Mouse (Mus musculus) bone marrow, adult 2 months (tissue): ENCODE data around the gene Bri3bp. TPM values are rescaled to one million over a fixed set of nuclear protein-coding genes. Genes with fewer than 3 reads are reported as not detected.
A peak's percentile ranks its signal among the peaks of the same experiment; 100 is the strongest.
"Not testable (repeated sequence)": the region's sequence is repeated elsewhere in the genome, so short reads cannot be mapped to it uniquely, and the experiment has no call there.

Experiments
- H3K27ac ChIP-seq: fragments of 200-500 bp; 2 replicates; pipeline ENCODE4 v1.5.1; 2012; ENCODE audit warnings: low read depth, mild to moderate bottlenecking, control low read depth, inconsistent platforms, low read length; ENCODE audit not compliant: control insufficient read depth, poor library complexity, insufficient read depth
- H3K4me1 ChIP-seq: fragments of 200-500 bp; 2 replicates; pipeline ENCODE4 v1.6.1; 2011; ENCODE audit warnings: low read length; ENCODE audit not compliant: control insufficient read depth, insufficient read depth
- H3K4me3 ChIP-seq: fragments of 200-500 bp; replicated peaks from 2 replicates; pipeline ENCODE3; 2011; ENCODE audit warnings: mild to moderate bottlenecking, low read depth, low read length, control low read depth; ENCODE audit not compliant: control insufficient read depth
- CTCF ChIP-seq: fragments of 200-500 bp; IDR thresholded peaks from 2 replicates; pipeline ENCODE4 v1.5.1; 2011; ENCODE audit warnings: low read length, control low read depth; ENCODE audit not compliant: control insufficient read depth, insufficient read depth
- POLR2A ChIP-seq: fragments of 200-500 bp; IDR thresholded peaks from 2 replicates; pipeline ENCODE4 v1.6.1; 2011; ENCODE audit warnings: low read depth, mild to moderate bottlenecking, control low read depth, low read length, borderline replicate concordance; ENCODE audit not compliant: control insufficient read depth
- WGBS: fragments of 180-500 bp; shearing (Covaris S2); methylation state at CpG from one replicate; pipeline ENCODE4 v1.1.7; 2018; 5-methylcytosine and 5-hydroxymethylcytosine counted together
- polyA plus RNA-seq: library from polyadenylated mRNA; stranded (reverse); fragments of >200 nt; gene quantifications from 2 replicates; pipeline ENCODE4 v1.2.4, GENCODE M21; 2011; ENCODE audit warnings: low replicate concordance; ENCODE audit not compliant: missing spikeins, insufficient read depth, insufficient read length

Gene Bri3bp
- polyA plus RNA-seq, 1 experiment: 4.1 TPM

DNA sequence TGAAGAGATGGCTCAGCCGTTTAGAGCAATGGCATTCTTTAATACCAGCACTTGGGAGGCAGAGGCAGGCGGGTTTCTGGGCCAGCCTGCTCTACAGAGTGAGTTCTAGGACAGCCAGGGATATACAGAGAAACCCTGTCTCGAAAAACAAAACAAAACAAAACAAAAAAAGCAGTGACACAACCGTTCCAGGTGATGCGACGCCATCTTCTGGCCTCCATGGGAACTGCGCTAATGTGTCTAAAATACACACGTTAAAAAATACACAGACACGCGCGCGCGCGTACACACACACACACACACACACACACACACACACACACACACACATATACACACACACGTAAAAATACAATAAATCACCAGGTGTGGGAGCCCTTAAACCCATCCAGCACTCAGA, 7.0 kb upstream of the Bri3bp start:
- H3K27ac ChIP-seq: peak overlapping the region; percentile 53
- peak; percentile 17; the same call in 1 of the 2 replicates for TF ChIP-seq CTCF
- H3K4me1 ChIP-seq, H3K4me3 ChIP-seq: not testable (repeated sequence)
- 55% methylated on average over 15 of the region's 15 CpGs for WGBS

DNA sequence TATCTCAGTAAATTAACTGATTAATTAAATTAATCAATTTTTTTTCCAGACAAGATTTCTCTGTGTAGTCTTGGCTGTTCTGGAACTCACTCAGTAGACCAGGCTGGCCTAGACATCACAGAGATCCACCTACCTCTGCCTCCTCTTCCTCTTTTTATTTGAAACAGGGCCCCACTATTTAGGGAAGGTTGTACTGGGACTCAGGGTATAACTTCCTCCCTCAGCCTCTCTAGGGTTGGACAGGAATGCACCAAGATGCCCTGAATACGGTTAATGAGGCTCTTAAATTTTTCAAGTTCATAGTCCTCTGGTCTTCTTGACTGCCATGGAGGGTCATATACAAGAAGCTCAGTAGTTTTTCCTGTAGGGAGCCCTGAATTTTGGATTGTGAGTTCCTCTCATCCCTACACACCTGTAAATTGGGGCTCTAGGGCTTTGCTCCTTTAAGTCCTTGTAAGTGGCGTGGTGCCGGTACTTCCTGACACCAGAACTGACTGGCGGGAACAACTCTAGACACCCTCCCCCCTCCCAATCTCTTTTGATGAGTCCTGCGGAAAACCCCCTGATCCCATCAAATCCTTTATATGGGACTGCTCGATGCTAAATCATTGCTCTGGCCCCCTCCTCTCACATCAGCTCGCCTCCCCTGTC, 660 bp upstream of the Bri3bp start:
- Histone ChIP-seq H3K4me3 (peak overlapping the region; percentile 65), H3K4me1 (peaks cover 4% of the 10 kb centered on the region), H3K27ac (peak overlapping the region; percentile 5; the same call in 1 of the 2 replicates)
- 1% methylated on average over 7 of the region's 7 CpGs for WGBS
- TF ChIP-seq POLR2A (no peak), CTCF (no peak)

DNA sequence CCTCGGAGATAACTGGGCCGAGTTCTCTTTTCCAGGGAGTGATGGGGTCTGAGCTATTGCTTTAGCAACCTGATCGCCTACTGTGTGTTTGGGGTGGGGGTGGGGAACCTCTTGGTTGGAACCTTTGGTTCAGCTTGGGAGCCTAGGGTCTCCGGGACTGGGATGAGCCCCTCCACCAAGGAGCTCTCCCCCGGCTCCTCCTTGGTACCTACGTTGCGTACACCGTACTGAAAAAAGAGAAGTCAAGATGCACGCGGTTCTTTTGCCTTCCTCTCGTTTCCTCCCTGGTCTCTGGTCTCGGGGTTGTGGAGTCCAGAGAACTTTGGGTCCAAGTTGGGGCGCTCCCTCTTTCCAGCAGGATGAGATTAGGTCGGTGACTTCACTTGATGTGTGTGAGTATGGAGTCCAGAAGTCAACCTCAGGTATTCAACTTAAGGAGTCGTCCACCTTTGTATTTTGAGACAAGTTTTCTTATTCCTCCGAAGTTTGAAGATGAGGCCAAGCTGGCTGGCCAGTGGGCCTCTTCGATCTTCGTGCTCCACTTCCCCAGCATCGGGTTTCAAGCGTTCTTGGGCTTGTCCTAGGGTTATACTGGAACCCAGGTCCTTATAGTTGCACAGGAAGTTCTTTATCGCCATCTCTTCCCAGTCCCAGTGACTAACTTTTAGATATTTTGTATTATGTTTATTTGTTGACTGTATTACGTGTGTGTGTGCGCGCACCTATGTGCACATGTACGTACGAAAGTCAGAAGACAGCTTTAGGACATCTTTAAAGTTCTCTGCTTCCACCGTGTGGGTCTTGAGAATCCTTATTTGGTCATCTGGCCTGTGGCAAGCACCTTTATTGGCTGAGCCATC, 998 bp downstream of the Bri3bp start:
- WGBS: 15% methylated on average over 27 of the region's 27 CpGs
- H3K27ac ChIP-seq: peak overlapping the region; percentile 73
- peaks cover 5% of the 10 kb centered on the region for H3K4me1 ChIP-seq
- TF ChIP-seq POLR2A (no peak), CTCF (no peak)
- H3K4me3 ChIP-seq: peak overlapping the region; percentile 65

DNA sequence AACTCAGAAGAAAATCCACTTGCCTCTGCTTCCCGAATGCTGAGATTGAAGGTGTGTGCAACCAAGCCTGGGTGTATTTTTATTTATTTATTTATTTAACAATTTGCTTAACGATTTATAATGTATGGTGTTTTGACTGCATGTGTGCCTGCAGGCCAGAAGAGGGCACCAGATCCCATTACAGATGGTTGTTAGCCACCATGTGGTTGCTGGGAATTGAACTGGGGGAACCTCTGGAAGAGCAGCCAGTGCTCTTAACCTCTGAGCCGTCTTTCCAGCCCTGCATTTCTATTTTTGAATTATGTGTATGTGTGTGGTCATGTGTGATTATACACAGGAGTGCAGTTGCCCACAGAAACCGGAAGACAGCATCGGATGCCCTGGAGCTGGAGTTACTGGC, 2.0 kb downstream of the Bri3bp start:
- H3K4me1 ChIP-seq: peaks cover 5% of the 10 kb centered on the region
- peak; percentile 33; the same call in 1 of the 2 replicates for TF ChIP-seq CTCF
- no peak for TF ChIP-seq POLR2A
- WGBS: 68% methylated on average over 5 of the region's 5 CpGs

DNA sequence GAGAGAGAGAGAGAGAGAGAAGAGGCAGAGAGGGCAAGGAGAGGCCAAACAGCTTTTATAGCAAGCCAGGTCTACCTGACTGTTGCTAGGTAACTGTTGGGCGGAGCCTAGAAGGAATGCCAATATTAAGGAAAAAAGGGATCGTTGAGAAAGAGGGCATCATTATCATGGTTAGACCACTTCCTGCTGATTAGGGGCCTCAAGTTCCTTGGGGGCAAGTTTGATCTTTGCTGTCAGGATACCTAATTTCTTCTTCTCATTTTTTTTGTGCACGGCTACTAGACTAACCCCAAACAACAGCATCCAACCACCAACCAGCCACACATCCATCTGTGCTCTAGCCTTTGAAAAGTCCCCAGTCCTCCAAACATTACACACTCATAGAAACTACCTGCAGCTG, 2.5 kb downstream of the Bri3bp start:
- Histone ChIP-seq H3K4me1 (peaks cover 5% of the 10 kb centered on the region), H3K27ac (peak overlapping the region; percentile 30; the same call in 1 of the 2 replicates), H3K4me3 (no peak overlapping the region)
- TF ChIP-seq CTCF: no peak
- TF ChIP-seq POLR2A: no peak
- WGBS: 25% methylated on average over 3 of the region's 3 CpGs

More for the DNA sequence above, 2.0 kb downstream of the Bri3bp start:
- H3K4me3 ChIP-seq: no peak overlapping the region
- H3K27ac ChIP-seq: no peak overlapping the region

DNA sequence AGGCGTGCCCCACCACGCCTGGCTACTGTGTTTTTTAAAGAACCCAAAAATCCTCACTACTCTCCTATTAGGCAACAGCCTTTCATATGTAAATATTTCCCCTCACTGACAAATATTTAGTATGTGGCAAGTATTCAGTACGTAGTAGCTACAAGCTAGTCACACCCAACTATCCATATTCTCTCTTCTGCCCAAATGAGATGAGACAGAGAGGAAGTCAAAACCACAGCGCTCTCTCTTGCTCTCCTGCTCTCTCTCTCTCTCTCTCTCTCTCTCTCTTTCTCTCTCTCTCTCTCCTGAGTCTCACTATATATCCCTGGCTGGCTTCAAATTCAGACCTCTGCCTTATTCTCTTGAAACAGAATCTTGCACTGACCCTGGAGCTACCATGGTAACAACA, 3.2 kb downstream of the Bri3bp start:
- 25% methylated on average over 4 of the region's 4 CpGs for WGBS
- TF ChIP-seq CTCF: no peak
- no peak for TF ChIP-seq POLR2A
- H3K4me1 ChIP-seq: peaks cover 5% of the 10 kb centered on the region
- peak overlapping the region; percentile 30; the same call in 1 of the 2 replicates for H3K27ac ChIP-seq
- no peak overlapping the region for H3K4me3 ChIP-seq

DNA sequence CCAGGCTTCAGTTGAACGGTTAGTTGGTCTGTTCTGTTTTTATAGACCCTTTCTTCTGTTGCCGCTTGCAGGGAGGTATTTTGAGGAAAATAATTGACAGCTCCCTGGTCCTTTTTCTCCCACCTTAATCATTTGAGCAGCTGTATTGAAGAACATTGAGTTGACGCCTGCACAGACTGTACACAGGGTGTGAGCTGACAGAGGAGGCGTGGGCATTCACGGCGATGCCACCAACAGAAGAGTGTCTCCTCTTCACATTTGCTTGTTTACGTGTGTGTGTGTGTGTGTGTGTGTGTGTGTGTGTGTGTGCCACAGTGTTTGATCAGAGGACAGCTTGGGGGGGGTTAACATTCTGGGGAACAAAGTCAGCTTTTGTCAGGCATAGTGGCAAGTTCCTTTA, 5.0 kb downstream of the Bri3bp start:
- peaks cover 5% of the 10 kb centered on the region for H3K4me1 ChIP-seq
- 73% methylated on average over 7 of the region's 7 CpGs for WGBS

DNA sequence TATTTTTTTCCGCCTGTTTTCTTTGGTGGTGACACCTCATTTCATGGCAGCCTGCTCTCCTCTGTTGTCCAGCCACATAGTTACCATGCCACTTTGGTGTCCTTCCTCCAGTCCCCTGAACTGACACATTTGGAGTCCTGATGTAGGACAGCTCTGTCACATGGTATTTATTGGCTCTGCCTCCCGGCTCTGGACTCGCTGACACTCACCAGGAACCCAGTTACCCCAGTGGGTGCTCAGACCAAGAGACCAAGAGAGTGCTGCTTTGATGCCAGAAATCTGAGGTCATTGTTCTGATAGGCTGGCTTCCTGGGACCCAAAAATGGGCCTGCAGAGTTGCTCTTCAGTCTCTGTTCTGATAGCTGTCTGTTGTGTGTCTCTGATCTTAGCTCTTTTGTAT, 6.7 kb downstream of the Bri3bp start:
- Histone ChIP-seq H3K27ac (no peak overlapping the region), H3K4me1 (peaks cover 5% of the 10 kb centered on the region), H3K4me3 (no peak overlapping the region)
- no peak for TF ChIP-seq CTCF
- no peak for TF ChIP-seq POLR2A
- WGBS: 86% methylated on average over 3 of the region's 3 CpGs

More for the DNA sequence above, 5.0 kb downstream of the Bri3bp start:
- TF ChIP-seq POLR2A (no peak), CTCF (no peak)
- no peak overlapping the region for H3K27ac ChIP-seq
- H3K4me3 ChIP-seq: no peak overlapping the region

DNA sequence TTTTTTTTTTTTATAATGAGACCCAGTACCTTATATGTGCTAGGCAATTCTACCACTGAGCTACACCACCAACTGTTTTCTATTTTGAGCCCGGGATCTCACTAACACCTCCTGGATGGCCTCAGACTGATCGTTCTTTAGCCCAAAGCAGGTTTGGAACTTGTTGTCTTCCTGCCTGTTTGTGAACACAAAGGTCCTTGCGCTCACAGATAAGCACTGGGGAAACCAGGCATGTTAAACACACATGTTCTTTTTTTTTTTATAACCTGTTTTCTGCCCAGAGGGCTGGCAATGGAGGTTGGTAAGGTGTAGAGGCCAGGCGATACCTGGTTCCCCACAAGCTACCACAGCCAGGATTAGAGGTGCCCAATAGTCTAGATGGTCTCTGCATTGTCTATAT, 7.3 kb downstream of the Bri3bp start:
- no peak for TF ChIP-seq POLR2A
- no peak for TF ChIP-seq CTCF
- Histone ChIP-seq H3K4me1 (peaks cover 5% of the 10 kb centered on the region), H3K27ac (no peak overlapping the region), H3K4me3 (no peak overlapping the region)
- 67% methylated on average over 4 of the region's 4 CpGs for WGBS
